Mouse (Mus musculus) hindbrain, embryonic 14.5 days (tissue): ENCODE results near the gene Tcap. TPM values are rescaled to one million over a fixed set of nuclear protein-coding genes. Genes with fewer than 3 reads are reported as not detected.
A peak's percentile ranks its signal among the peaks of the same experiment; 100 is the strongest.

Experiments used
- ATAC-seq: fragments of 200-750 bp; cut with Nextera tagmentation; 2 replicates; pipeline ENCODE4 v1.8.0; 2017; ENCODE audit warnings: moderate number of reproducible peaks, mild to moderate bottlenecking, moderate TSS enrichment, moderate library complexity; ENCODE audit not compliant: low FRiP score
- DNase-seq: peaks from one replicate; pipeline ENCODE4 v3.0.0-alpha.2; 2015; ENCODE audit warnings: low spot score
- H3K27ac ChIP-seq: fragments of 300-500 bp; sonication (generic); 2 replicates; pipeline ENCODE4 v1.5.1; 2014; ENCODE audit warnings: mild to moderate bottlenecking, moderate library complexity
- H3K27me3 ChIP-seq: fragments of 300-500 bp; sonication (generic); 2 replicates; pipeline ENCODE4 v1.6.1; 2014; ENCODE audit warnings: mild to moderate bottlenecking, low read length, mixed read lengths; ENCODE audit not compliant: control insufficient read depth, insufficient read depth
- H3K36me3 ChIP-seq: fragments of 300-500 bp; sonication (generic); replicated peaks from 2 replicates; pipeline ENCODE4 v1.6.1; 2014; ENCODE audit not compliant: control insufficient read depth, insufficient read depth
- H3K4me1 ChIP-seq: fragments of 300-500 bp; sonication (generic); replicated peaks from 2 replicates; pipeline ENCODE4 v1.6.1; 2014; ENCODE audit warnings: antibody characterized with exemption, low read length, mixed read lengths; ENCODE audit not compliant: control insufficient read depth, insufficient read depth
- H3K4me2 ChIP-seq: fragments of 300-500 bp; sonication (generic); replicated peaks from 2 replicates; pipeline ENCODE4 v1.6.1; 2014; ENCODE audit warnings: mild to moderate bottlenecking, moderate library complexity
- H3K4me3 ChIP-seq: fragments of 300-500 bp; sonication (generic); replicated peaks from 2 replicates; pipeline ENCODE4 v1.5.1; 2014; ENCODE audit warnings: mild to moderate bottlenecking, low read length
- H3K9ac ChIP-seq: fragments of 300-500 bp; sonication (generic); 2 replicates; pipeline ENCODE4 v1.6.1; 2014
- H3K9me3 ChIP-seq: fragments of 300-500 bp; sonication (generic); 2 replicates; pipeline ENCODE4 v1.6.1; 2016; ENCODE audit warnings: low read length; ENCODE audit not compliant: control insufficient read depth
- whole genome bisulfite sequencing: fragments of 180-500 bp; shearing (Covaris S2); extraction: QIAGEN DNeasy Blood & Tissue Kit; methylation state at CpG from one replicate; pipeline ENCODE4 v1.1.7; 2014; 5-methylcytosine and 5-hydroxymethylcytosine counted together
- polyA plus RNA-seq: library from polyadenylated mRNA; unstranded; fragments of >200 nt; fragmentation: Nextera tagmentation; extraction: Ambion mirVana; gene quantifications from 2 replicates; pipeline ENCODE4 v1.2.1, GENCODE M21; 2014

The Tcap gene
- polyA plus RNA-seq, 1 experiment from 2014 or later = not detected

- H3K27ac ChIP-seq = peak overlapping the region; percentile 79
- H3K27me3 ChIP-seq = peaks cover 25% of the 10 kb centered on the region
- H3K4me2 ChIP-seq = peak overlapping the region; percentile 88
- H3K4me1 ChIP-seq = peaks cover 14% of the 10 kb centered on the region; the same call in 1 of the 2 replicates
- peak overlapping the region; percentile 48 for H3K4me3 ChIP-seq
- peak; percentile 31; the same call in 1 of the 2 replicates for ATAC-seq
- peak overlapping the region; percentile 69 for H3K9ac ChIP-seq
- WGBS = under 1% methylated on average over 40 of the region's 40 CpGs
- H3K9me3 ChIP-seq = no peaks in the 10 kb centered on the region
- peak; percentile 39 for DNase-seq
- no peaks in the 10 kb centered on the region for H3K36me3 ChIP-seq
Measured at GRCm38 (mm10) chr11:98412797-98413301, 29.2 kb downstream of the Tcap start.

- H3K27me3 ChIP-seq = peaks cover 25% of the 10 kb centered on the region
- peaks cover 14% of the 10 kb centered on the region; the same call in 1 of the 2 replicates for H3K4me1 ChIP-seq
- no peak overlapping the region for H3K9ac ChIP-seq
- H3K4me3 ChIP-seq = peak overlapping the region; percentile 48
- ATAC-seq = no peak
- H3K27ac ChIP-seq = 0 out of 2 replicates have a peak overlapping the region, but pooled peaks have one; percentile 14
- H3K9me3 ChIP-seq = no peaks in the 10 kb centered on the region
- 21% methylated on average over 7 of the region's 7 CpGs for WGBS
- no peaks in the 10 kb centered on the region for H3K36me3 ChIP-seq
- DNase-seq = no peak
- peak overlapping the region; percentile 88 for H3K4me2 ChIP-seq
Measured at GRCm38 (mm10) chr11:98413731-98414130, 30.1 kb downstream of the Tcap start.

- 22% methylated on average over 2 of the region's 2 CpGs for WGBS
- no peak for DNase-seq
- H3K9ac ChIP-seq = no peak overlapping the region
- peaks cover 14% of the 10 kb centered on the region; the same call in 1 of the 2 replicates for H3K4me1 ChIP-seq
- H3K27me3 ChIP-seq = peaks cover 25% of the 10 kb centered on the region
- H3K27ac ChIP-seq = no peak overlapping the region
- no peaks in the 10 kb centered on the region for H3K36me3 ChIP-seq
- H3K4me3 ChIP-seq = no peak overlapping the region
- ATAC-seq = no peak
- H3K4me2 ChIP-seq = peak overlapping the region; percentile 88
- no peaks in the 10 kb centered on the region for H3K9me3 ChIP-seq
Measured at GRCm38 (mm10) chr11:98414162-98414561, 30.6 kb downstream of the Tcap start.

- Histone ChIP-seq H3K36me3 (no peaks in the 10 kb centered on the region), H3K9me3 (no peaks in the 10 kb centered on the region), H3K9ac (no peak overlapping the region), H3K4me2 (no peak overlapping the region), H3K27ac (no peak overlapping the region), H3K4me3 (no peak overlapping the region), H3K27me3 (peaks cover 9% of the 10 kb centered on the region; the same call in 1 of the 2 replicates), H3K4me1 (peaks cover 14% of the 10 kb centered on the region; the same call in 1 of the 2 replicates)
- ATAC-seq = no peak
- WGBS = 89% methylated on average over 1 of the region's 1 CpGs
- no peak for DNase-seq
Measured at GRCm38 (mm10) chr11:98417074-98417473, 33.5 kb downstream of the Tcap start.

- Histone ChIP-seq H3K9me3 (no peaks in the 10 kb centered on the region), H3K4me1 (peaks cover 3% of the 10 kb centered on the region; the same call in 1 of the 2 replicates), H3K27me3 (0 out of 2 replicates have a peak, but pooled peaks cover under 1% of the 10 kb centered on the region), H3K4me3 (no peak overlapping the region), H3K36me3 (no peaks in the 10 kb centered on the region), H3K4me2 (no peak overlapping the region), H3K27ac (no peak overlapping the region), H3K9ac (no peak overlapping the region)
- no peak for DNase-seq
- 63% methylated on average over 6 of the region's 6 CpGs for WGBS
- ATAC-seq = no peak
Measured at GRCm38 (mm10) chr11:98418273-98418672, 34.7 kb downstream of the Tcap start.

- no peak overlapping the region for H3K4me2 ChIP-seq
- no peaks in the 10 kb centered on the region for H3K9me3 ChIP-seq
- 88% methylated on average over 10 of the region's 10 CpGs for WGBS
- no peak overlapping the region for H3K27ac ChIP-seq
- H3K9ac ChIP-seq = no peak overlapping the region
- ATAC-seq (no peak), DNase-seq (no peak)
- no peaks in the 10 kb centered on the region for H3K36me3 ChIP-seq
- no peak overlapping the region for H3K4me3 ChIP-seq
- no peaks in the 10 kb centered on the region for H3K4me1 ChIP-seq
- no peaks in the 10 kb centered on the region for H3K27me3 ChIP-seq
Measured at GRCm38 (mm10) chr11:98418939-98419547, 35.4 kb downstream of the Tcap start.

GRCm38 (mm10) chr11:98426592-98426991 lies 43.0 kb downstream of the Tcap start:
- Histone ChIP-seq H3K9me3 (no peaks in the 10 kb centered on the region), H3K9ac (no peak overlapping the region), H3K27me3 (no peaks in the 10 kb centered on the region), H3K4me1 (no peaks in the 10 kb centered on the region), H3K27ac (no peak overlapping the region), H3K36me3 (no peaks in the 10 kb centered on the region), H3K4me2 (no peak overlapping the region), H3K4me3 (no peak overlapping the region)
- no peak for DNase-seq
- no peak for ATAC-seq
- WGBS = 90% methylated on average over 7 of the region's 7 CpGs

- no peak overlapping the region for H3K4me3 ChIP-seq
- no peaks in the 10 kb centered on the region for H3K27me3 ChIP-seq
- H3K4me1 ChIP-seq = no peaks in the 10 kb centered on the region
- 86% methylated on average over 5 of the region's 5 CpGs for WGBS
- ATAC-seq = no peak
- DNase-seq = no peak
- H3K9ac ChIP-seq = no peak overlapping the region
- no peak overlapping the region for H3K4me2 ChIP-seq
- no peak overlapping the region for H3K27ac ChIP-seq
- H3K36me3 ChIP-seq = no peaks in the 10 kb centered on the region
- H3K9me3 ChIP-seq = no peaks in the 10 kb centered on the region
Measured at GRCm38 (mm10) chr11:98428436-98428835, 44.8 kb downstream of the Tcap start.

GRCm38 (mm10) chr11:98431743-98432502 lies 48.3 kb downstream of the Tcap start:
- Histone ChIP-seq H3K36me3 (peaks cover 15% of the 10 kb centered on the region; the same call in 1 of the 2 replicates), H3K4me1 (no peaks in the 10 kb centered on the region), H3K4me2 (no peak overlapping the region), H3K9ac (no peak overlapping the region), H3K27me3 (no peaks in the 10 kb centered on the region), H3K4me3 (no peak overlapping the region), H3K27ac (no peak overlapping the region), H3K9me3 (no peaks in the 10 kb centered on the region)
- no peak for ATAC-seq
- DNase-seq = no peak
- WGBS = 85% methylated on average over 9 of the region's 9 CpGs
